In genomic region chr5:134087211-134087610, GRCm38 (mm10) we compare ENCODE assay signal across 13 mouse cellular contexts. TPM values are rescaled to one million over a fixed set of nuclear protein-coding genes. Genes with fewer than 3 reads are reported as not detected.
A peak's percentile ranks its signal among the peaks of the same experiment; 100 is the strongest.
DNase-seq lines count a peak whose midpoint lies in the region; ATAC-seq and TF ChIP-seq lines count a peak whose summit lies in the region.
"Had no signal": no experiment of that assay in that cellular context is flagged by ENCODE, and none has a peak within 500 bp of the region (broad histone marks: within the 10 kb centered on the region; RNA-seq: fewer than 3 reads in every experiment).

No protein-coding gene starts in this region.

- intact Hi-C loops in heart, postnatal 10 days (cut with DNase I) = no loop called here

- H3K9me3 ChIP-seq in kidney, embryonic 15.5 days (replicated peaks) = no peaks in the 10 kb centered on the region
- no peaks in the 10 kb centered on the region for H3K9me3 ChIP-seq in midbrain, embryonic 15.5 days
- H3K9me3 ChIP-seq: liver, embryonic 15.5 days had no signal

- no peak overlapping the region for H3K27ac ChIP-seq in kidney, adult 2 months (ENCODE audit: insufficient read depth, low read depth, low read length)
- H3K27ac ChIP-seq in kidney, embryonic 15.5 days = no peak overlapping the region
- no peak overlapping the region for H3K27ac ChIP-seq in midbrain, embryonic 15.5 days
- H3K27ac ChIP-seq: liver, embryonic 15.5 days had no signal

- peak; percentile 65 for DNase-seq in gastrocnemius, adult 18-20 months (ENCODE audit: low spot score)
- DNase-seq in gastrocnemius, postnatal 4 days (ENCODE audit: low spot score in 2 of 2) = no peak
- peak; percentile 80 for DNase-seq in kidney, adult 2 months
- DNase-seq in heart, postnatal 10 days = peak; percentile 44 to 46
- no peak for DNase-seq in thymus, postnatal 0 days (ENCODE audit: low spot score)
- no peak for DNase-seq in right cerebral cortex, postnatal 14 days
- DNase-seq: adrenal gland, postnatal 36 days; forebrain, postnatal 0 days; lung, postnatal 36 days; midbrain, embryonic 14.5 days had no signal

- TF ChIP-seq POLR2A in kidney, adult 2 months (IDR thresholded peaks at IDR 0.05; ENCODE audit: low read depth, low read length) = no peak

- H3K36me3 ChIP-seq in kidney, adult 2 months (ENCODE audit: control insufficient read depth, insufficient read depth, low read length) = no peaks in the 10 kb centered on the region
- H3K36me3 ChIP-seq in kidney, embryonic 15.5 days = no peaks in the 10 kb centered on the region
- H3K36me3 ChIP-seq in midbrain, embryonic 15.5 days (replicated peaks) = no peaks in the 10 kb centered on the region
- H3K36me3 ChIP-seq: liver, embryonic 15.5 days had no signal

- no peaks in the 10 kb centered on the region for H3K4me1 ChIP-seq in kidney, adult 2 months (ENCODE audit: control insufficient read depth, insufficient read depth, low read length)
- H3K4me1 ChIP-seq in kidney, embryonic 15.5 days = no peaks in the 10 kb centered on the region
- no peaks in the 10 kb centered on the region for H3K4me1 ChIP-seq in midbrain, embryonic 15.5 days
- H3K4me1 ChIP-seq: liver, embryonic 15.5 days had no signal

- no peak for TF ChIP-seq CTCF in kidney, adult 2 months (conservative IDR thresholded peaks at IDR 0.05; ENCODE audit: insufficient read depth, insufficient read length, low read depth, low read length)

- ATAC-seq in kidney, embryonic 15.5 days (replicated peaks; ENCODE audit: low FRiP score) = no peak
- no peak for ATAC-seq in midbrain, embryonic 15.5 days (replicated peaks)
- ATAC-seq: forebrain, postnatal 0 days had no signal

- H3K4me3 ChIP-seq in kidney, adult 2 months (ENCODE audit: insufficient read depth, low read depth, low read length) = no peak overlapping the region
- no peak overlapping the region for H3K4me3 ChIP-seq in kidney, embryonic 15.5 days (replicated peaks)
- H3K4me3 ChIP-seq in midbrain, embryonic 15.5 days = no peak overlapping the region
- H3K4me3 ChIP-seq: liver, embryonic 15.5 days had no signal

- 60% methylated on average over 5 of the region's 5 CpGs for WGBS in kidney, adult 2 months
- 75% methylated on average over 5 of the region's 5 CpGs for WGBS in kidney, embryonic 15.5 days
- WGBS in midbrain, embryonic 15.5 days = 85% methylated on average over 5 of the region's 5 CpGs

- no peak overlapping the region for H3K4me2 ChIP-seq in kidney, embryonic 15.5 days
- no peak overlapping the region for H3K4me2 ChIP-seq in midbrain, embryonic 15.5 days
- H3K4me2 ChIP-seq: liver, embryonic 15.5 days had no signal

- H3K9ac ChIP-seq in kidney, embryonic 15.5 days = no peak overlapping the region
- no peak overlapping the region for H3K9ac ChIP-seq in midbrain, embryonic 15.5 days
- H3K9ac ChIP-seq: forebrain, postnatal 0 days; liver, embryonic 15.5 days had no signal

- H3K27me3 ChIP-seq in kidney, adult 2 months (replicated peaks; ENCODE audit: control insufficient read depth, insufficient read depth, low read length) = no peaks in the 10 kb centered on the region
- H3K27me3 ChIP-seq in kidney, embryonic 15.5 days = no peaks in the 10 kb centered on the region
- no peaks in the 10 kb centered on the region for H3K27me3 ChIP-seq in midbrain, embryonic 15.5 days (replicated peaks)
- H3K27me3 ChIP-seq: liver, embryonic 15.5 days had no signal

RNA-seq across cellular contexts. Expression of gene Castor2, which starts 12.3 kb away (rescaled TPM):
- 10 to 100 TPM; 42.9 to 67.4 TPM for total RNA-seq in gastrocnemius, adult 18-20 months (2021)
- total RNA-seq in gastrocnemius, postnatal 4 days (2021) = 100 to 1,000 TPM in 1 of 2 experiments, 10 to 100 TPM in 1; 92.5 to 118 TPM
- polyA plus RNA-seq in kidney, adult 2 months (2012; rRNA removed) = 27.5 and 39.3 TPM in 2 replicates
- 10.2 and 12.8 TPM in 2 replicates for polyA plus RNA-seq in kidney, embryonic 15.5 days (2015; fragmentation: Nextera tagmentation; extraction: Ambion mirVana)
- 10 to 100 TPM; 21.4 to 23.4 TPM for total RNA-seq in heart, postnatal 10 days (2021)
- 2.3 and 3.4 TPM in 2 replicates for polyA plus RNA-seq in thymus, postnatal 0 days (2015; fragmentation: Nextera tagmentation; extraction: Ambion mirVana)
- 31.7 and 33.1 TPM in 2 replicates for polyA plus RNA-seq in midbrain, embryonic 15.5 days (2015; fragmentation: Nextera tagmentation; extraction: Ambion mirVana)

Comparison
In these comparisons a context has a peak if more than half of its experiments do, and no peak if none do; other contexts are left out.
1. DNase-seq: peak in gastrocnemius, adult 18-20 months (single experiment), kidney, adult 2 months (single experiment) and heart, postnatal 10 days (2 of 2); none in gastrocnemius, postnatal 4 days (0 of 2), thymus, postnatal 0 days (single experiment) and right cerebral cortex, postnatal 14 days (single experiment).